Mouse (Mus musculus): ENCODE results near the gene Zfp13.

DNA sequence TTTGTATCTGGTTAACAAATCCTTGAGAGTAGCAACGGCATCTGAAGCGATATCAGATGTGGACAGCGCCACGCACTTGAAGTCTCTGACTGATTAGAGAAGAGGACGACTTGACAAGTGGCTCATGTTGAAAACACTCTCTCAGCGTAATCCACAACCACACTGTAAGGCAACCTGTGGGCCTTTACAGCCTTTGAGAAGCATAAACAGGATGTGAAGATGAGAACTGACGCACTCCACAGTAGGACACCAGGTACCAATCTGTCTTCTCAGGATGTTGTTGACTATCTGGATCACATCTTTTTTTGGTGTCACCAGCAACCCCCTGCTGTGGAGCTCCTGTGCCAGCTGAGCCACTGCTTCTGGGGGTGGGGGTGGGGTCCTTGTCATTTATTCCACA lies 21.1 kb upstream of the Zfp13 start:
- TF ChIP-seq POLR2A (IDR thresholded peaks at IDR 0.05; ENCODE audit: control insufficient read depth, extremely low read depth, insufficient read depth, low read length, poor library complexity): no peak
- TF ChIP-seq CTCF (IDR thresholded peaks at IDR 0.05; ENCODE audit: borderline replicate concordance, control insufficient read depth, extremely low read depth, insufficient read depth, low read length, poor library complexity): no peak
